Mouse (Mus musculus) testis, adult 2 months (tissue): ENCODE data around the gene Ank3.

Source experiments
- CTCF ChIP-seq: fragments of 200-500 bp; IDR thresholded peaks from 2 replicates; pipeline ENCODE4 v1.5.1; 2012; ENCODE audit warnings: low read depth, mild to moderate bottlenecking, inconsistent platforms, low read length, moderate library complexity; ENCODE audit not compliant: control insufficient read depth, insufficient read depth, insufficient replicate concordance
- POLR2A ChIP-seq: fragments of 200-500 bp; IDR thresholded peaks from 2 replicates; pipeline ENCODE4 v1.6.1; 2012; ENCODE audit warnings: low read depth, mild to moderate bottlenecking, inconsistent platforms, low read length, moderate library complexity; ENCODE audit not compliant: control insufficient read depth

DNA sequence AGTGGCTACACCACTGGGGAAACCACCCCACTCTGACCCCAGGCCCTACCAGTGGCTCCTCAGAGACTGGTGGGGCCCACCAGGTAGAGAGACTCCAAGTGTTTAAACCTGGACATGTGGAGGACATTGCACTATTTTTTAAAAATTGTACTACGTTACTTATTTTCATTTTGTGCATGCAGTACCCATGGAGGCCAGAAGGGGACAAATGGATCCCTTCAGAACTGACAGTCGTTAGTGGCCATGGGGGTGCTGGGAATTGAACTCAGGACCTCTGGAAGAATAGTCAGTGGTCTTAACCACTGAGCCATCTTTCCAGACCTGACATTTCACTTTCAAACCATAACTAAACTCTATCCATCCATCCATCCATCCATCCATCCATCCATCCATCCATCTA lies 183.0 kb downstream of the Ank3 start:
- TF ChIP-seq POLR2A (no peak), CTCF (no peak)
